Comparison of ENCODE assay signal across 9 mouse cellular contexts in genomic region chr14:80269179-80269951, GRCm38 (mm10).
DNase-seq lines count a peak whose midpoint lies in the region; ATAC-seq lines count a peak whose summit lies in the region.
"Had no signal": no experiment of that assay in that cellular context is flagged by ENCODE, and none has a peak within 500 bp of the region (broad histone marks: within the 10 kb centered on the region; RNA-seq: fewer than 3 reads in every experiment).

No protein-coding gene starts in this region.

- H3K27ac ChIP-seq in hindbrain, embryonic 15.5 days (replicated peaks): peak overlapping the region; percentile 7
- no peak overlapping the region for H3K27ac ChIP-seq in midbrain, embryonic 12.5 days (replicated peaks)
- H3K27ac ChIP-seq: liver, embryonic 13.5 days had no signal

- WGBS in hindbrain, embryonic 15.5 days: 43% methylated on average over 7 of the region's 7 CpGs
- WGBS in midbrain, embryonic 12.5 days: 52% methylated on average over 7 of the region's 7 CpGs

- ATAC-seq in hindbrain, embryonic 15.5 days (ENCODE audit: low FRiP score, low read depth): peak; percentile 69; the same call in 1 of the 2 replicates
- ATAC-seq in midbrain, embryonic 12.5 days (ENCODE audit: low FRiP score, low read depth): peak; percentile 81

- no peaks in the 10 kb centered on the region for H3K27me3 ChIP-seq in hindbrain, embryonic 15.5 days
- peaks cover 4% of the 10 kb centered on the region for H3K27me3 ChIP-seq in midbrain, embryonic 12.5 days
- H3K27me3 ChIP-seq: liver, embryonic 13.5 days had no signal

- no peaks in the 10 kb centered on the region for H3K36me3 ChIP-seq in hindbrain, embryonic 15.5 days
- H3K36me3 ChIP-seq in midbrain, embryonic 12.5 days: no peaks in the 10 kb centered on the region
- H3K36me3 ChIP-seq: liver, embryonic 13.5 days had no signal

- no peaks in the 10 kb centered on the region for H3K9me3 ChIP-seq in hindbrain, embryonic 15.5 days
- no peaks in the 10 kb centered on the region for H3K9me3 ChIP-seq in midbrain, embryonic 12.5 days
- H3K9me3 ChIP-seq: liver, embryonic 13.5 days had no signal

- DNase-seq in heart, postnatal 10 days: peak; percentile 40 to 42
- no peak for DNase-seq in heart, adult 9 months (ENCODE audit: low spot score in 2 of 2)
- peak; percentile 19 for DNase-seq in adrenal gland, adult 8-10 months
- DNase-seq in embryo, embryonic 11 days: peak; percentile 89
- DNase-seq in layer of hippocampus, postnatal 14 days (ENCODE audit: low spot score in 2 of 2): peak; percentile 84 to 95
- DNase-seq in spleen, postnatal 14 days (ENCODE audit: low spot score in 2 of 2): no peak
- DNase-seq: liver, embryonic 13.5 days had no signal

- intact Hi-C loops in heart, postnatal 10 days (cut with DNase I): no loop called here

- peak overlapping the region; percentile 34 for H3K4me2 ChIP-seq in hindbrain, embryonic 15.5 days
- no peak overlapping the region for H3K4me2 ChIP-seq in midbrain, embryonic 12.5 days (replicated peaks)
- H3K4me2 ChIP-seq: liver, embryonic 13.5 days had no signal

- H3K9ac ChIP-seq in hindbrain, embryonic 15.5 days: no peak overlapping the region
- H3K9ac ChIP-seq in midbrain, embryonic 12.5 days (replicated peaks): no peak overlapping the region
- H3K9ac ChIP-seq: liver, embryonic 13.5 days had no signal

- H3K4me1 ChIP-seq in hindbrain, embryonic 15.5 days (replicated peaks): peaks cover 19% of the 10 kb centered on the region
- peaks cover 11% of the 10 kb centered on the region for H3K4me1 ChIP-seq in midbrain, embryonic 12.5 days
- H3K4me1 ChIP-seq: liver, embryonic 13.5 days had no signal

- no peak overlapping the region for H3K4me3 ChIP-seq in hindbrain, embryonic 15.5 days
- H3K4me3 ChIP-seq in midbrain, embryonic 12.5 days: no peak overlapping the region
- H3K4me3 ChIP-seq: liver, embryonic 13.5 days had no signal

Comparison
In these comparisons a context has a peak if more than half of its experiments do, and no peak if none do; other contexts are left out.
1. DNase-seq: peak in heart, postnatal 10 days (2 of 2), adrenal gland, adult 8-10 months (single experiment), embryo, embryonic 11 days (single experiment) and layer of hippocampus, postnatal 14 days (2 of 2); none in heart, adult 9 months (0 of 2) and spleen, postnatal 14 days (0 of 2).